Mouse (Mus musculus): ENCODE results near the gene Gm20521. TPM values are rescaled to one million over a fixed set of nuclear protein-coding genes. Genes with fewer than 3 reads are reported as not detected.

Gm20521 gene
- total and polyA plus RNA-seq, 3 experiments: 1.2 to 5.5 (median 4.0) TPM

DNA sequence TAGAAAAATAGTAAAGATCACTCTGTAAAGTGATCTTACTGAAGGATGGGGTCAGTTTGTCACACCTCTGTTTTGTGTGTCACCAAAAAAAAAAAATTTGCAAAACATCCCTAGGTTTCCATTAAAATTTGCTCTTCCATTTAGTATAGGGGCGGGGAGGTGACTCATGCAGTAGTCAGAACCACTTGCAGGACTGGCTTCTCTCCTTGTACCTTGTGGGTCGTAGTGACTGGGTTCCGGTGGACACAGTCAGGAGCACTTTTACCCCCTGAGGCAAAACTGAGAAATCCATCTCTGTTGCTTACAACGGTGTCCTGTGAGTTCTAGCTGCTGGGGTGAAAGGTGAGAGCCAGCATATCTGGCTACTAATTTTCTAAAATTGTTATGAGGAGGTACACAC, 20.4 kb downstream of the Gm20521 start:
- ATAC-seq (ENCODE audit: extremely low read depth, insufficient number of reproducible peaks, low FRiP score, poor library complexity, severe bottlenecking) (no peak), DNase-seq (ENCODE audit: low spot score) (no peak)
- TF ChIP-seq GATA1 (IDR thresholded peaks at IDR 0.05; ENCODE audit: borderline replicate concordance, low read length): no peak
- TF ChIP-seq CTCF (IDR thresholded peaks at IDR 0.05; ENCODE audit: low read depth, low read length): no peak
- no peak for TF ChIP-seq GATA2 (IDR thresholded peaks at IDR 0.05; ENCODE audit: borderline replicate concordance, low read depth, low read length)
- no peak for TF ChIP-seq POLR2AphosphoS5 (IDR thresholded peaks at IDR 0.05; ENCODE audit: insufficient replicate concordance, low read depth, low read length)
- TF ChIP-seq TAL1 (conservative IDR thresholded peaks at IDR 0.05; ENCODE audit: low read depth, low read length): no peak
- H3K4me1 ChIP-seq (ENCODE audit: insufficient read depth, low read depth, low read length): peaks cover 5% of the 10 kb centered on the region
- H3K4me3 ChIP-seq (ENCODE audit: low read depth, low read length): no peak overlapping the region
- H3K36me3 ChIP-seq (replicated peaks): peaks cover 13% of the 10 kb centered on the region
- peaks cover 26% of the 10 kb centered on the region for H3K27me3 ChIP-seq (ENCODE audit: insufficient read depth, low read length)
- H3K9me3 ChIP-seq (replicated peaks): no peaks in the 10 kb centered on the region

DNA sequence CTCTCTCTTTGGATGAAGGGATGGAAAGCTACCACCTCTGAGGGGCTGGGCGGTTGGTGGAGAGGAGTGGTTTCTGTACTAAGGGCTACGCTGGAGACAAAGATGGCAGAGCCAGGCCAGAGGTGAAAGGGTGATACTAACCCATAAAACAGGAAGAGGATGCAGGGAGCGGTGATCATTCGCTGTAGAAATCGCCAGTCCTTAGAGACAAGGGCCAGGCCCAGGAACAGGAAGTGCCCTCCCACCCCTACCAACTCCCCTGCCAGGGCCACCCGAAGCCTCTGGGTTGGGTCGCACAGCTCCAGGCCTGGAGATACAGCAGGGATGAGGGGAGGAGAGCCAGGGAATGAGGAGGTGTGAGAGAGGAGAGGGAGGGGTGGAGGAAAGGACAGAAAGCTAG, 25.4 kb downstream of the Gm20521 start:
- Histone ChIP-seq H3K36me3 (replicated peaks) (no peaks in the 10 kb centered on the region), H3K9me3 (replicated peaks) (no peaks in the 10 kb centered on the region), H3K27me3 (ENCODE audit: insufficient read depth, low read length) (peaks cover 62% of the 10 kb centered on the region), H3K4me3 (ENCODE audit: low read depth, low read length) (no peak overlapping the region), H3K4me1 (ENCODE audit: insufficient read depth, low read depth, low read length) (peaks cover 2% of the 10 kb centered on the region)
- DNase-seq (ENCODE audit: low spot score) (no peak), ATAC-seq (ENCODE audit: extremely low read depth, insufficient number of reproducible peaks, low FRiP score, poor library complexity, severe bottlenecking) (no peak)
- no peak for TF ChIP-seq CTCF (IDR thresholded peaks at IDR 0.05; ENCODE audit: low read depth, low read length)
- TF ChIP-seq GATA2 (IDR thresholded peaks at IDR 0.05; ENCODE audit: borderline replicate concordance, low read depth, low read length): no peak
- no peak for TF ChIP-seq TAL1 (conservative IDR thresholded peaks at IDR 0.05; ENCODE audit: low read depth, low read length)
- no peak for TF ChIP-seq POLR2AphosphoS5 (IDR thresholded peaks at IDR 0.05; ENCODE audit: insufficient replicate concordance, low read depth, low read length)
- no peak for TF ChIP-seq GATA1 (IDR thresholded peaks at IDR 0.05; ENCODE audit: borderline replicate concordance, low read length)

DNA sequence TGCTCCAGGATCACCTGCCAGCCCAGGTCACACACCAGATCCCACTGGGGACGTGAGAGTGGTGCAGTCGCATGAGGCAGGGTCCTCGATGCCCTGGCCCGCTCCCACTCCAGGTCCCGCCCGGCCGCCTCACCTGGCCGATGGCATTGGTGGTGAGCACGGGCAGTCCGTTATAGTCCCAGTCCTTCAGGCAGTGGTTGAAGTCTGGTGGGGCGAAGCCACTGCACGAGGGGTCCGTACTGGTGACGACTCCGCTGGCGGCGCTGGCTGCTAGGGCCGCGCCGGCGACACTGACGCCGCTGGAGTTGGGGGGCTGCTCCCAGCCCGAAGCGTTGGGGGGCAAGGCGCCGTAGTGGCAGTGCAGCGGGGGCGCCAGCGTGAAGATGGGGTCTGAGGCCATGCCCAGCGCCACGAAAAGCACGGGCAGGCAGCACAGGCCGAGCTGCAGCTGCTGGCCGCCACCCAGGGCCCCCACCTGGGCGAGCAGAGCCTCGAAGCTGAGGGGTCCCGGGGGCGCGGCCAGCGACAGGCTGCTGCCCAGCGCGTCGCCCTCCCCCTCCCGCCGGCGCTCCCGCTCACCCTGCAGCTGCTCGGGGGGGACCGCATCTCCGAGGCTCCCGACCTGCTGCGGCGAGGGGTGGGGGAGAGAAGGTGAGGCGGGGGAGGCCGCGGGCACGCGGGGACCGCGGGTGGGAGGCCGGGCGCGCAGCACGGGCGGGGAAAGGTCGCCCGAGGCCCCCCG, 29.0 kb downstream of the Gm20521 start:
- DNase-seq (ENCODE audit: low spot score): no peak
- TF ChIP-seq GATA1 (IDR thresholded peaks at IDR 0.05; ENCODE audit: borderline replicate concordance, low read length): no peak
- TF ChIP-seq CTCF (IDR thresholded peaks at IDR 0.05; ENCODE audit: low read depth, low read length): no peak
- no peak for TF ChIP-seq POLR2AphosphoS5 (IDR thresholded peaks at IDR 0.05; ENCODE audit: insufficient replicate concordance, low read depth, low read length)
- TF ChIP-seq GATA2 (IDR thresholded peaks at IDR 0.05; ENCODE audit: borderline replicate concordance, low read depth, low read length): no peak
- TF ChIP-seq TAL1 (conservative IDR thresholded peaks at IDR 0.05; ENCODE audit: low read depth, low read length): no peak
- peaks cover 2% of the 10 kb centered on the region for H3K4me1 ChIP-seq (ENCODE audit: insufficient read depth, low read depth, low read length)
- peaks cover 59% of the 10 kb centered on the region for H3K27me3 ChIP-seq (ENCODE audit: insufficient read depth, low read length)
- no peaks in the 10 kb centered on the region for H3K9me3 ChIP-seq (replicated peaks)
- no peaks in the 10 kb centered on the region for H3K36me3 ChIP-seq (replicated peaks)
- ATAC-seq (ENCODE audit: extremely low read depth, insufficient number of reproducible peaks, low FRiP score, poor library complexity, severe bottlenecking): no peak
- H3K4me3 ChIP-seq (ENCODE audit: low read depth, low read length): no peak overlapping the region

DNA sequence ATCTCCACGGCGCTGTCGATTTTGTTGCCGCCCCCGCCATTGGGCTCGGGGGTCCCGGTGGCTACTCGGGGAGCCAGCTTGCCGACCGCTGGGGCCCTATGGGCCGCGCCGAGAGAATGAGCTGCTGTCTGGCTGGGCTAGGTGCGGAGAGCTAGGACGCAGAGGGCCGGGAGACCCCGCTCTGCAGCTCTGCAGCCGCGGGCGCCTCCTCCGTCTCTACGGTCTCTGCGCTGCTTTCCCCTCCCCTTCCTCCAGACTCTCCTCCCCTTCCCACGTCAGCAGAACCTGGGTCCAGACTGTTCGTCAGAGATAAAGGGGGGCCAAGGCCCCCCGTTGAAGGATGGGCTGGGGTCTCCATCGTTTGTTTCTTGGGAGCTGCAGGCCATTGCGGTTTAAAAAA, 29.6 kb downstream of the Gm20521 start, which contains the start of gene Slc22a17:
TSS of gene Slc22a17 (minus strand) at position 247 of the 400 bp plus-strand sequence.
- H3K4me1 ChIP-seq (ENCODE audit: insufficient read depth, low read depth, low read length): peaks cover 2% of the 10 kb centered on the region; the same call in 1 of the 2 replicates
- no peaks in the 10 kb centered on the region for H3K36me3 ChIP-seq (replicated peaks)
- ATAC-seq (ENCODE audit: extremely low read depth, insufficient number of reproducible peaks, low FRiP score, poor library complexity, severe bottlenecking) (no peak), DNase-seq (ENCODE audit: low spot score) (no peak)
- peaks cover 56% of the 10 kb centered on the region for H3K27me3 ChIP-seq (ENCODE audit: insufficient read depth, low read length)
- TF ChIP-seq POLR2AphosphoS5 (IDR thresholded peaks at IDR 0.05; ENCODE audit: insufficient replicate concordance, low read depth, low read length): no peak
- no peak for TF ChIP-seq GATA2 (IDR thresholded peaks at IDR 0.05; ENCODE audit: borderline replicate concordance, low read depth, low read length)
- TF ChIP-seq CTCF (IDR thresholded peaks at IDR 0.05; ENCODE audit: low read depth, low read length): no peak
- TF ChIP-seq GATA1 (IDR thresholded peaks at IDR 0.05; ENCODE audit: borderline replicate concordance, low read length): no peak
- no peak for TF ChIP-seq TAL1 (conservative IDR thresholded peaks at IDR 0.05; ENCODE audit: low read depth, low read length)
- no peaks in the 10 kb centered on the region for H3K9me3 ChIP-seq (replicated peaks)
- H3K4me3 ChIP-seq (ENCODE audit: low read depth, low read length): no peak within 1 kb of the TSS

DNA sequence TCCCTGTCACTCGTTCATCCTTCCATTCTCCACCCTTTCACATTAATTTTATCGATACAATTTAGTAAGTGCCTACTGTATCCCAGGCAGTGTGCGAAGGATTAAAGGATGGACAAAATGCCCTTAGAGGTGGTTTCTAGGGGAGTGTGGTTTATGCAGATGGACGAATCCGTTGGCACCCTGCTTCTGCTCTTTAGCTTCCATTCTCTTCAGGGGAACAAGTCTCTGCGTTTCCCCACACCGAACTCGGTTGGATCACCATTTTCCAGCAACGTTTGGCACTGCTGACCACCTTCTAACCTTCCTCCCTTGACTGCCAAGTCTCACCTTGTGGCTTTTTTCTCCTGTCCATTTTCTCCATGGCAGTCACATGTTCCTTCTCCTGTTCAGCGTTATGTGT, 30.1 kb downstream of the Gm20521 start:
- ATAC-seq (ENCODE audit: extremely low read depth, insufficient number of reproducible peaks, low FRiP score, poor library complexity, severe bottlenecking) (no peak), DNase-seq (ENCODE audit: low spot score) (no peak)
- no peak for TF ChIP-seq POLR2AphosphoS5 (IDR thresholded peaks at IDR 0.05; ENCODE audit: insufficient replicate concordance, low read depth, low read length)
- no peak for TF ChIP-seq GATA2 (IDR thresholded peaks at IDR 0.05; ENCODE audit: borderline replicate concordance, low read depth, low read length)
- no peak for TF ChIP-seq GATA1 (IDR thresholded peaks at IDR 0.05; ENCODE audit: borderline replicate concordance, low read length)
- TF ChIP-seq CTCF (IDR thresholded peaks at IDR 0.05; ENCODE audit: low read depth, low read length): no peak
- TF ChIP-seq TAL1 (conservative IDR thresholded peaks at IDR 0.05; ENCODE audit: low read depth, low read length): no peak
- Histone ChIP-seq H3K27me3 (ENCODE audit: insufficient read depth, low read length) (peaks cover 51% of the 10 kb centered on the region), H3K4me1 (ENCODE audit: insufficient read depth, low read depth, low read length) (peaks cover 2% of the 10 kb centered on the region; the same call in 1 of the 2 replicates), H3K4me3 (ENCODE audit: low read depth, low read length) (no peak overlapping the region), H3K36me3 (replicated peaks) (no peaks in the 10 kb centered on the region), H3K9me3 (replicated peaks) (no peaks in the 10 kb centered on the region)

DNA sequence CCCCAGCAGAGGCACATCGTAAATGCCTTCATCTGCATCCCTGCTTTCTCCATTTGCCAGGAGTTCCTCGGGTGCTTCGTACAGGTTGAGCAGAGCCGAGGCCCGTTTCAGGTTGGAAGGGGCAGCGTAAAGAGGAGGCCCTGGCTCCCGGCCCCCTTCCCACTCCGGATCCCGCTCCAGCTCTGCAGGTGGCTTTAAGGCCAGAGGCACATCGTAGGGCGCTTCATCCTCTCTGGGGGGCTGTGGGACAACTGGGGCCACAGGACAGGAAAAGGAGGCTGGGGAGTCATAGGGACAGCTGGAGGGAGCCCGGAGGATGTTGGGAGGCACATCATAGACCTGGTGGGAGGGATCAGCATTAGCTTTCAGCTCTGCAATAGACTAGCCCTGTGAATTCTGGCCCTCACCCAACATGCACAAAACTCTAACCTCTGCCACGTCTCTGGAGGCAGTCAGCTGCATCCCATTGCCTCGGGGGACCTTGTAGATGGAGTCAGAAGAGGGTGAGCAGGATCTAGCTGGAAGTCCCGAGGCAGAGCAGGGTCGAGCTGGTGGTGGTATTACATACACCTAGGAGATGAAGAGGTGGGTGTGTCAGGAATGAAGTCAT, 36.9 kb downstream of the Gm20521 start:
- TF ChIP-seq POLR2AphosphoS5 (IDR thresholded peaks at IDR 0.05; ENCODE audit: insufficient replicate concordance, low read depth, low read length): no peak
- TF ChIP-seq CTCF (IDR thresholded peaks at IDR 0.05; ENCODE audit: low read depth, low read length): no peak
- TF ChIP-seq GATA2 (IDR thresholded peaks at IDR 0.05; ENCODE audit: borderline replicate concordance, low read depth, low read length): no peak
- no peak for TF ChIP-seq GATA1 (IDR thresholded peaks at IDR 0.05; ENCODE audit: borderline replicate concordance, low read length)
- TF ChIP-seq TAL1 (conservative IDR thresholded peaks at IDR 0.05; ENCODE audit: low read depth, low read length): no peak
- Histone ChIP-seq H3K4me3 (ENCODE audit: low read depth, low read length) (no peak overlapping the region), H3K4me1 (ENCODE audit: insufficient read depth, low read depth, low read length) (peaks cover 8% of the 10 kb centered on the region), H3K27me3 (ENCODE audit: insufficient read depth, low read length) (peaks cover 50% of the 10 kb centered on the region), H3K9me3 (replicated peaks) (no peaks in the 10 kb centered on the region), H3K36me3 (replicated peaks) (no peaks in the 10 kb centered on the region)
- ATAC-seq (ENCODE audit: extremely low read depth, insufficient number of reproducible peaks, low FRiP score, poor library complexity, severe bottlenecking) (no peak), DNase-seq (ENCODE audit: low spot score) (no peak)
